Mouse (Mus musculus) heart, postnatal 0 days (tissue): ENCODE measurements around the gene L1cam. TPM values are rescaled to one million over a fixed set of nuclear protein-coding genes. Genes with fewer than 3 reads are reported as not detected.

Experiments used
- ATAC-seq: fragments of 200-750 bp; cut with Nextera tagmentation; 2 replicates; pipeline ENCODE4 v1.8.0; 2017; ENCODE audit warnings: low read depth, moderate number of reproducible peaks, moderate library complexity; ENCODE audit not compliant: insufficient read depth
- DNase-seq: peaks from one replicate; pipeline ENCODE4 v3.0.0-alpha.2; 2016; ENCODE audit warnings: low spot score
- H3K27ac ChIP-seq: fragments of 300-500 bp; sonication (generic); 2 replicates; pipeline ENCODE4 v1.5.1; 2014; ENCODE audit warnings: low read depth, mild to moderate bottlenecking
- H3K27me3 ChIP-seq: fragments of 300-500 bp; sonication (generic); 2 replicates; pipeline ENCODE4 v1.6.1; 2014; ENCODE audit warnings: low read length, mixed read lengths; ENCODE audit not compliant: control insufficient read depth, insufficient read depth
- H3K36me3 ChIP-seq: fragments of 300-500 bp; sonication (generic); replicated peaks from 2 replicates; pipeline ENCODE4 v1.6.1; 2014; ENCODE audit warnings: low read length, mixed read lengths; ENCODE audit not compliant: control insufficient read depth, insufficient read depth
- H3K4me1 ChIP-seq: fragments of 300-500 bp; sonication (generic); 2 replicates; pipeline ENCODE4 v1.6.1; 2014; ENCODE audit warnings: antibody characterized with exemption; ENCODE audit not compliant: control insufficient read depth, insufficient read depth
- H3K4me2 ChIP-seq: fragments of 300-500 bp; sonication (generic); 2 replicates; pipeline ENCODE4 v1.6.1; 2014; ENCODE audit warnings: low read depth, mild to moderate bottlenecking, low read length, moderate library complexity
- H3K4me3 ChIP-seq: fragments of 300-500 bp; sonication (generic); 2 replicates; pipeline ENCODE4 v1.5.1; 2014; ENCODE audit warnings: low read depth, low read length
- H3K9ac ChIP-seq: fragments of 300-500 bp; sonication (generic); replicated peaks from 2 replicates; pipeline ENCODE4 v1.6.1; 2014; ENCODE audit warnings: low read depth, low read length, mixed read lengths
- H3K9me3 ChIP-seq: fragments of 300-500 bp; sonication (generic); replicated peaks from 2 replicates; pipeline ENCODE4 v1.6.1; 2016; ENCODE audit warnings: low read length; ENCODE audit not compliant: control insufficient read depth
- CTCF ChIP-seq: IDR thresholded peaks from 2 replicates; pipeline ENCODE4 v1.5.1; 2016; ENCODE audit warnings: antibody characterized with exemption, control low read depth, low read depth
- EP300 ChIP-seq: IDR thresholded peaks from 2 replicates; pipeline ENCODE4 v1.6.1; 2016; ENCODE audit warnings: antibody characterized with exemption, low read depth
- WGBS: fragments of 180-500 bp; shearing (Covaris S2); extraction: QIAGEN DNeasy Blood & Tissue Kit; methylation state at CpG from one replicate; pipeline ENCODE4 v1.1.7; 2014; 5-methylcytosine and 5-hydroxymethylcytosine counted together
- polyA plus RNA-seq: library from polyadenylated mRNA; unstranded; fragments of >200 nt; fragmentation: Nextera tagmentation; extraction: Ambion mirVana; gene quantifications from 2 replicates; pipeline ENCODE4 v1.2.1, GENCODE M21; 2015
- total RNA-seq: library from RNA; depleted of rRNA; stranded (reverse); fragments of >200 nt; gene quantifications from 2 replicates; pipeline ENCODE4 v1.2.3, GENCODE M21; 2014; ENCODE audit warnings: low replicate concordance

The L1cam gene
- total and polyA plus RNA-seq, 2 experiments from 2014 or later, result 0.05 to 0.42 TPM

DNA sequence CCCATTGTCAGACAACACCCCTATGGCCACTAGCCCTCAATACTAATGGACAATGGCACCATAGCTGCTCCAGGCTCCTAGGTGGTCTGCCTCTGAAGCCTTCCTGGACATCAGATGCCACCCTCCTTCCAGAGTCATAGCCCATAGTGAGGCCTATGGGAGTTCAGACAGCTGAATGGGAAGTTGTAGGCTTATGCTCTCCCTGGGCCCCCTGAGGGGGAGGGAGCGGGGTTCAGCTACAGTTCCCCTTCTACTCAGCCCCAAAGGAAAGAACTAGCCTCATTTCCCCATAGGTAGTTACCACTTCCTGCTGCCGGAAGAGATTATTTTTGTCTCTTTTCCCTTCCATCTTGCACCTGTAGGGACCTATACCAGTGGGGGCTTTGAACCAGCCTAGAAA lies 15.7 kb upstream of the L1cam start:
- no peak for DNase-seq
- H3K4me2 ChIP-seq, result no peak overlapping the region; the same call in 1 of the 2 replicates
- H3K9me3 ChIP-seq, result no peaks in the 10 kb centered on the region
- H3K4me1 ChIP-seq, result no peaks in the 10 kb centered on the region
- 69% methylated on average over 2 of the region's 2 CpGs for WGBS
- H3K27me3 ChIP-seq, result no peaks in the 10 kb centered on the region
- H3K9ac ChIP-seq, result no peak overlapping the region
- peak overlapping the region; percentile 53; the same call in 1 of the 2 replicates for H3K27ac ChIP-seq
- TF ChIP-seq EP300 (no peak), CTCF (no peak)
- no peaks in the 10 kb centered on the region for H3K36me3 ChIP-seq
- no peak overlapping the region for H3K4me3 ChIP-seq
- no peak for ATAC-seq

DNA sequence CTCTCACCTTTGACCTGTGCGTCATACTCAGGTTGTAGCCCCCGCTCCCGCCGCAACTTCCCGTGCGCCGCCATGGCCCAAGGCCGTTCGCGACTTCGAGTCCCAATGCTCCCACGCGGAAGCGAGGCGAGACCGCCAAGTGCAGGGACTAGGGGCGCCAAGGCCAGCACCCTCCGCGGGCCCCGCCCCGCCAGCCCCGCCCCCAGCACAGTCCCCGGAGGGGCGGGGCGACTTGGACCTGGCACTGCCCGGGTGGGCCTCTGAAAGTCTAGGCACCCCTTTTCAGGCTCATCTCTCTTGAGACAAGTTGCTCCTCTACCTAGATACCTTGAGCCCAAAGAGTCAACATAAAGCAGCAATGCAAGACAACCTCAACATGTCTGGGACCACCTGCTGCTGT lies 15.3 kb upstream of the L1cam start:
- H3K9ac ChIP-seq, result no peak overlapping the region
- peak overlapping the region; percentile 37 for H3K4me2 ChIP-seq
- ATAC-seq (no peak), DNase-seq (no peak)
- peak overlapping the region; percentile 53; the same call in 1 of the 2 replicates for H3K27ac ChIP-seq
- H3K36me3 ChIP-seq, result no peaks in the 10 kb centered on the region
- H3K4me1 ChIP-seq, result no peaks in the 10 kb centered on the region
- TF ChIP-seq EP300 (no peak), CTCF (no peak)
- H3K27me3 ChIP-seq, result no peaks in the 10 kb centered on the region
- no peaks in the 10 kb centered on the region for H3K9me3 ChIP-seq
- H3K4me3 ChIP-seq, result peak overlapping the region; percentile 21; the same call in 1 of the 2 replicates
- WGBS, result 31% methylated on average over 20 of the region's 26 CpGs

DNA sequence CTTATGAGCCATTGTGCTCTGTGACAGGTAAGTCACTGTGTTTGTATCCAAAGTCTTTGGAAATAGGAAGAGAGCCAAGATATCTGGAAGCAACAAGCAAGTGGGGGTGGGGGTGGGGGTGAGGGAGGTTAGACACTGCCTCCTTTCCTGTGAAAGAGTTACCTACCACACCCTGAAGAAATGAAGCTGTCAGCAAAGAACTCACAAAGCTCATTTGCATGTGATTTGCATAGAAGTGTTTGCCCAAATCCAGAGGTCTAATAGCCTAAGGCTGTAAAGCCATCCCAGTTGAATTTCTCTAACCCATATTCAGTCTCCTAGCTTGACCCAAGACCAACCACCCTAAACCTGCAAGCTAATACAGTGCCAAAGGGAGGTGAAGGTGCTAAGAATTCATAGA lies 14.5 kb upstream of the L1cam start:
- peak overlapping the region; percentile 21; the same call in 1 of the 2 replicates for H3K4me3 ChIP-seq
- H3K9me3 ChIP-seq, result no peaks in the 10 kb centered on the region
- TF ChIP-seq CTCF (no peak), EP300 (no peak)
- no peaks in the 10 kb centered on the region for H3K36me3 ChIP-seq
- ATAC-seq, result no peak
- H3K9ac ChIP-seq, result no peak overlapping the region
- H3K4me2 ChIP-seq, result peak overlapping the region; percentile 37; the same call in 1 of the 2 replicates
- no peaks in the 10 kb centered on the region for H3K4me1 ChIP-seq
- no peaks in the 10 kb centered on the region for H3K27me3 ChIP-seq
- H3K27ac ChIP-seq, result no peak overlapping the region
- DNase-seq, result no peak

DNA sequence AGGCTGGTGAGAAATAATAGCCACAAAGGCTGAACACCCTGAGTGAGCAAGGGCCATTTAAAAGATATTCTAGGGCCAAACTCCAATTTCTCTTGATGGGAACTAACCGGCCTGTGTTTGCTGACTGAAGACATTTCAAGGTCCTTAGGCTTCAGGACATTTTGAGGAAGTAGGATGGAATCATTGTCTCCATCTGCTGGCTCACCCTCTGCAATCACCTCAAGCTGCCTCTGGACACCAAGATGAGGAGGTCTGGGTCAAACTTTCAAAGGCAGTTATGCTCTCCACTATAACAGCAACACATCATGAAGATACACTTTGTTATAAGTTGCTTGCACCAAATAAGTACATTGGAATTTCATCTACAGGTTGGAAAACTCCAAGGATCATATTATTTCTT lies 14.1 kb upstream of the L1cam start:
- TF ChIP-seq EP300 (no peak), CTCF (no peak)
- no peaks in the 10 kb centered on the region for H3K9me3 ChIP-seq
- no peak overlapping the region for H3K27ac ChIP-seq
- peak overlapping the region; percentile 15; the same call in 1 of the 2 replicates for H3K4me2 ChIP-seq
- H3K27me3 ChIP-seq, result no peaks in the 10 kb centered on the region
- no peaks in the 10 kb centered on the region for H3K36me3 ChIP-seq
- H3K9ac ChIP-seq, result no peak overlapping the region
- no peak overlapping the region; the same call in 1 of the 2 replicates for H3K4me3 ChIP-seq
- WGBS, result 71% methylated on average over 1 of the region's 1 CpGs
- ATAC-seq (no peak), DNase-seq (no peak)
- H3K4me1 ChIP-seq, result no peaks in the 10 kb centered on the region

DNA sequence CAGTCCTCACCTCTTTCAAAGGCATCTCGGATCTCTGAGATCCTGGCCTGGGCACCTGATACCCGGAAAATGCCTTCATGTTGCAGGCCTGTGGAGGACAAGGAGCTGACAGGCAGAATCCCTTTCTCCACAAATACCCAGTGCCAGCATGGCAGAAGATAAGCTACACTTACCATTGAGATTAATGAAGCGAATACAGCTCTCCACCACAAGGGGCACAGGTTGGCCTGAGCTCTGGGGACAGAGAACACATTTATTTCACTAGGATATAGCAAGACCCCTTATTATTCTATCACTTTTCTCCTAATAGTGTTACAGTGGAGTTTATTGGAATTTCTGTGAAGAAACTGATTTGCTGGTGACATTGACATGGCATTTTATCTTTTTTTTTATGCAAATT lies 2.1 kb upstream of the L1cam start:
- no peaks in the 10 kb centered on the region for H3K36me3 ChIP-seq
- H3K27ac ChIP-seq, result no peak overlapping the region
- no peak overlapping the region for H3K9ac ChIP-seq
- ATAC-seq, result 0 out of 2 replicates have a peak, but pooled peaks have one; percentile 36
- H3K4me2 ChIP-seq, result no peak overlapping the region
- H3K27me3 ChIP-seq, result 0 out of 2 replicates have a peak, but pooled peaks cover 3% of the 10 kb centered on the region
- TF ChIP-seq CTCF (peak; percentile 22), EP300 (no peak)
- 35% methylated on average over 3 of the region's 3 CpGs for WGBS
- no peaks in the 10 kb centered on the region for H3K9me3 ChIP-seq
- H3K4me1 ChIP-seq, result no peaks in the 10 kb centered on the region
- H3K4me3 ChIP-seq, result no peak overlapping the region
- DNase-seq, result no peak

DNA sequence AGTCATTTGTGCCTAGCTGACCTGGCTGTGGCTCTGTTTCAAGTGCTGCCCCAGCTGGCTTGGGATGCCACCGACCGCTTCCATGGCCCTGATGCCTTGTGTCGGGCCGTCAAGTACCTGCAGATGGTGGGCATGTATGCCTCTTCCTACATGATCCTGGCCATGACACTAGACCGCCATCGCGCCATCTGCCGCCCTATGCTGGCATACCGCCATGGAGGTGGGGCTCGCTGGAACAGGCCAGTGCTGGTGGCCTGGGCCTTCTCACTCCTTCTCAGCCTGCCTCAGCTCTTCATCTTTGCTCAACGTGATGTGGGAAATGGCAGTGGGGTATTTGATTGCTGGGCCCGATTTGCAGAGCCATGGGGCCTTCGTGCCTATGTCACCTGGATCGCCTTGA lies 3.1 kb downstream of the L1cam start:
- Histone ChIP-seq H3K9ac (no peak overlapping the region), H3K4me2 (no peak overlapping the region), H3K4me3 (no peak overlapping the region), H3K36me3 (no peaks in the 10 kb centered on the region), H3K4me1 (no peaks in the 10 kb centered on the region), H3K9me3 (no peaks in the 10 kb centered on the region), H3K27me3 (0 out of 2 replicates have a peak, but pooled peaks cover 3% of the 10 kb centered on the region), H3K27ac (no peak overlapping the region)
- ATAC-seq (no peak), DNase-seq (no peak)
- 86% methylated on average over 14 of the region's 14 CpGs for WGBS
- TF ChIP-seq EP300, result no peak
- no peak for TF ChIP-seq CTCF
